Mouse (Mus musculus) cerebellum, adult 2 months (tissue): ENCODE data around the gene Sprr1a.

Source experiments
- CTCF ChIP-seq: fragments of 200-500 bp; IDR thresholded peaks from 2 replicates; pipeline ENCODE4 v1.5.1; 2011; ENCODE audit warnings: low read depth, mild to moderate bottlenecking, control low read depth, low read length, moderate library complexity, borderline replicate concordance; ENCODE audit not compliant: insufficient read depth
- POLR2A ChIP-seq: fragments of 200-500 bp; IDR thresholded peaks from 2 replicates; pipeline ENCODE4 v1.6.1; 2011; ENCODE audit warnings: low read length, control low read depth, borderline replicate concordance; ENCODE audit not compliant: insufficient read depth

- TF ChIP-seq POLR2A (no peak), CTCF (no peak)
These were observed 45.5 kb downstream of the Sprr1a start for GRCm38 (mm10) chr3:92440177-92440576.
